Mouse (Mus musculus): ENCODE measurements at regions not wholly inside any gene's neighbourhood (a gene's known extent, or its start where the extent isn't known, plus 50 kb on each side); places are given as distances from the start of the nearest gene placed in this dataset.

DNA sequence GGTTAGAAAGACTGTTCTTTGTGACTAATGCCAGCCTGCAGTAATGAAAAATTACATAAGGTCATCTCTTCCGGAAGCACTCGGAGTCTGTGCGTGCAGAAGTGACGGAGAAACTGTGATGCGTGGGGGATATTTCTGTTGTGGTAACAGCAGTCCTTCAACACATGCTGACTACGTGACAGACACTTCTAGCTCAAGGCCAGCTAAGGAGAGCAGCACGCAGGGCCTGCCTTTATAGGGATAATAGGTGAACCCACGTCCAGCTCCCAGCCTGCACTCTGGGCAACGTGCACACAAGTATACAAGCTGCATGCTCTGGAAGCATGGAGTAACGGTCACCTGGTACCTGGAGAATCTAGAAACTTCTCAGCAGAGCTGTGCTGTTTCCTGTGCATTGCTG lies 77.5 kb upstream of the Pced1b start:
- TF ChIP-seq CTCF (IDR thresholded peaks at IDR 0.05; ENCODE audit: borderline replicate concordance, extremely low read depth, insufficient read depth, insufficient read length), result no peak
- TF ChIP-seq POLR2A (IDR thresholded peaks at IDR 0.05; ENCODE audit: borderline replicate concordance, extremely low read depth, insufficient read depth, insufficient read length, poor library complexity, severe bottlenecking), result no peak
